Mouse (Mus musculus) kidney, adult 2 months (tissue): ENCODE measurements around the gene Polr3h.

Source experiments
- CTCF ChIP-seq: fragments of 200-500 bp; conservative IDR thresholded peaks from 2 replicates; pipeline ENCODE4 v1.5.1; 2011; ENCODE audit warnings: low read depth, mild to moderate bottlenecking, control low read depth, low read length, moderate library complexity, mixed read lengths; ENCODE audit not compliant: insufficient read depth, insufficient read length
- POLR2A ChIP-seq: fragments of 200-500 bp; IDR thresholded peaks from one replicate; pipeline ENCODE4 v1.6.1; 2011; ENCODE audit warnings: low read depth, low read length, control low read depth

DNA sequence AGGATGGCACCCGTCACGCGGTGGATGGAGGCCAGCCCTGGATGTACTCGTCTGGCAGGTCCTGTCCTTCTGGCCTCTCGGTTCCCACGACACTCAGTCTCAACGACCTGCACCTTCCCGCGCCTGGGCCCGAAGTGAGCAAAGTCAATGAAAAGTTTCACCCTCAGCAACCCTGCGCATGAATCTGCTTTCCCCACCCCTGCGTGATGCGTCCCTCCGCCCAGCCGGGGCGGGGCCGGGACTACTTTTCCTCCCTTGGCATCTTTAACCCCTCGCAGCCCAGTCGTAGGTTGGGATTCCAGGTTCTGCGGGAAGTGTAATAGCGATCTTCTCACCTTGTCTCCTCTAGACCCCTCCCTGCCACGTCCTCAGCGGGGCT is 67.9 kb downstream of the Polr3h start:
- peak; percentile 100 for TF ChIP-seq POLR2A
- TF ChIP-seq CTCF, result no peak
